Mouse (Mus musculus) kidney, postnatal 0 days (tissue): ENCODE results near the gene Ppp3ca. TPM values are rescaled to one million over a fixed set of nuclear protein-coding genes. Genes with fewer than 3 reads are reported as not detected.

Source experiments
- ATAC-seq: fragments of 200-750 bp; cut with Nextera tagmentation; replicated peaks from 2 replicates; pipeline ENCODE4 v1.8.0; 2017; ENCODE audit warnings: low read depth, moderate number of reproducible peaks, moderate TSS enrichment, moderate library complexity; ENCODE audit not compliant: low FRiP score
- DNase-seq: peaks from one replicate; pipeline ENCODE4 v3.0.0-alpha.2; 2016; ENCODE audit warnings: low spot score
- H3K27ac ChIP-seq: fragments of 300-500 bp; sonication (generic); 2 replicates; pipeline ENCODE4 v1.5.1; 2014; ENCODE audit warnings: mild to moderate bottlenecking
- H3K27me3 ChIP-seq: fragments of 300-500 bp; sonication (generic); 2 replicates; pipeline ENCODE4 v1.6.1; 2014; ENCODE audit warnings: low read length, mixed read lengths; ENCODE audit not compliant: insufficient read depth
- H3K36me3 ChIP-seq: fragments of 300-500 bp; sonication (generic); 2 replicates; pipeline ENCODE4 v1.6.1; 2014; ENCODE audit warnings: low read length, mixed read lengths; ENCODE audit not compliant: insufficient read depth
- H3K4me1 ChIP-seq: fragments of 300-500 bp; sonication (generic); replicated peaks from 2 replicates; pipeline ENCODE4 v1.6.1; 2014; ENCODE audit warnings: antibody characterized with exemption, low read length, mixed read lengths; ENCODE audit not compliant: insufficient read depth
- H3K4me2 ChIP-seq: fragments of 300-500 bp; sonication (generic); 2 replicates; pipeline ENCODE4 v1.6.1; 2014; ENCODE audit warnings: mild to moderate bottlenecking, low read length, moderate library complexity, mixed read lengths
- H3K4me3 ChIP-seq: fragments of 300-500 bp; sonication (generic); replicated peaks from 2 replicates; pipeline ENCODE4 v1.5.1; 2014; ENCODE audit warnings: low read depth, low read length
- H3K9ac ChIP-seq: fragments of 300-500 bp; sonication (generic); 2 replicates; pipeline ENCODE4 v1.6.1; 2014; ENCODE audit warnings: low read depth, low read length
- H3K9me3 ChIP-seq: fragments of 300-500 bp; sonication (generic); replicated peaks from 2 replicates; pipeline ENCODE4 v1.6.1; 2016; ENCODE audit warnings: low read length, inconsistent platforms, mixed read lengths
- CTCF ChIP-seq: IDR thresholded peaks from 2 replicates; pipeline ENCODE4 v1.5.1; 2016; ENCODE audit warnings: antibody characterized with exemption, low read depth, mild to moderate bottlenecking, moderate library complexity
- WGBS: fragments of 180-500 bp; shearing (Covaris S2); extraction: QIAGEN DNeasy Blood & Tissue Kit; methylation state at CpG from one replicate; pipeline ENCODE4 v1.1.7; 2014; 5-methylcytosine and 5-hydroxymethylcytosine counted together
- polyA plus RNA-seq: library from polyadenylated mRNA; unstranded; fragments of >200 nt; fragmentation: Nextera tagmentation; extraction: Ambion mirVana; gene quantifications from 2 replicates; pipeline ENCODE4 v1.2.1, GENCODE M21; 2015

The Ppp3ca gene
- polyA plus RNA-seq, 1 experiment from 2014 or later: 66.1 TPM

- Histone ChIP-seq H3K27ac (no peak overlapping the region), H3K9me3 (no peaks in the 10 kb centered on the region), H3K4me3 (no peak overlapping the region), H3K9ac (no peak overlapping the region), H3K36me3 (0 out of 2 replicates have a peak, but pooled peaks cover 2% of the 10 kb centered on the region), H3K4me1 (no peaks in the 10 kb centered on the region), H3K4me2 (no peak overlapping the region), H3K27me3 (no peaks in the 10 kb centered on the region)
- WGBS: 89% methylated on average over 7 of the region's 7 CpGs
- DNase-seq: no peak
- no peak for ATAC-seq
- no peak for TF ChIP-seq CTCF
These were observed 247.2 kb downstream of the Ppp3ca start for GRCm38 (mm10) chr3:136917080-136917479.

- Histone ChIP-seq H3K4me1 (no peaks in the 10 kb centered on the region), H3K36me3 (peaks cover 11% of the 10 kb centered on the region), H3K9ac (no peak overlapping the region), H3K4me2 (no peak overlapping the region), H3K4me3 (no peak overlapping the region), H3K9me3 (no peaks in the 10 kb centered on the region), H3K27ac (no peak overlapping the region), H3K27me3 (no peaks in the 10 kb centered on the region)
- no peak for ATAC-seq
- no peak for TF ChIP-seq CTCF
- no peak for DNase-seq
These were observed 263.1 kb downstream of the Ppp3ca start for GRCm38 (mm10) chr3:136933071-136933470.

- Histone ChIP-seq H3K4me1 (no peaks in the 10 kb centered on the region), H3K27ac (no peak overlapping the region), H3K36me3 (0 out of 2 replicates have a peak, but pooled peaks cover 4% of the 10 kb centered on the region), H3K4me3 (no peak overlapping the region), H3K9ac (no peak overlapping the region), H3K27me3 (no peaks in the 10 kb centered on the region), H3K9me3 (no peaks in the 10 kb centered on the region), H3K4me2 (no peak overlapping the region)
- no peak for DNase-seq
- no peak for ATAC-seq
- 50% methylated on average over 7 of the region's 7 CpGs for WGBS
- TF ChIP-seq CTCF: no peak
These were observed 271.0 kb downstream of the Ppp3ca start for GRCm38 (mm10) chr3:136940733-136941601.

- H3K27ac ChIP-seq: no peak overlapping the region
- TF ChIP-seq CTCF: no peak
- no peaks in the 10 kb centered on the region for H3K27me3 ChIP-seq
- no peaks in the 10 kb centered on the region for H3K9me3 ChIP-seq
- DNase-seq (no peak), ATAC-seq (no peak)
- H3K4me2 ChIP-seq: no peak overlapping the region
- no peak overlapping the region for H3K9ac ChIP-seq
- 0 out of 2 replicates have a peak, but pooled peaks cover 4% of the 10 kb centered on the region for H3K36me3 ChIP-seq
- 74% methylated on average over 3 of the region's 3 CpGs for WGBS
- H3K4me3 ChIP-seq: no peak overlapping the region
- H3K4me1 ChIP-seq: no peaks in the 10 kb centered on the region
These were observed 271.6 kb downstream of the Ppp3ca start for GRCm38 (mm10) chr3:136941602-136941926.

- DNase-seq: peak; percentile 69
- H3K27me3 ChIP-seq: no peaks in the 10 kb centered on the region
- TF ChIP-seq CTCF: no peak
- H3K4me1 ChIP-seq: no peaks in the 10 kb centered on the region
- no peak overlapping the region for H3K9ac ChIP-seq
- ATAC-seq: no peak
- H3K4me2 ChIP-seq: no peak overlapping the region
- no peaks in the 10 kb centered on the region for H3K9me3 ChIP-seq
- no peaks in the 10 kb centered on the region for H3K36me3 ChIP-seq
- 48% methylated on average over 4 of the region's 4 CpGs for WGBS
- no peak overlapping the region for H3K27ac ChIP-seq
- H3K4me3 ChIP-seq: no peak overlapping the region
These were observed 275.6 kb downstream of the Ppp3ca start for GRCm38 (mm10) chr3:136945550-136945949.

- no peaks in the 10 kb centered on the region for H3K27me3 ChIP-seq
- H3K27ac ChIP-seq: no peak overlapping the region
- TF ChIP-seq CTCF: no peak
- H3K9ac ChIP-seq: no peak overlapping the region
- H3K4me3 ChIP-seq: no peak overlapping the region
- WGBS: 89% methylated on average over 2 of the region's 2 CpGs
- DNase-seq (no peak), ATAC-seq (no peak)
- H3K9me3 ChIP-seq: no peaks in the 10 kb centered on the region
- no peaks in the 10 kb centered on the region for H3K36me3 ChIP-seq
- no peaks in the 10 kb centered on the region for H3K4me1 ChIP-seq
- no peak overlapping the region for H3K4me2 ChIP-seq
These were observed 276.7 kb downstream of the Ppp3ca start for GRCm38 (mm10) chr3:136946662-136947061.
